Mouse (Mus musculus) stomach, embryonic 15.5 days (tissue): ENCODE measurements around the gene Spag17. TPM values are rescaled to one million over a fixed set of nuclear protein-coding genes. Genes with fewer than 3 reads are reported as not detected.

Experiments
- ATAC-seq: fragments of 200-750 bp; cut with Nextera tagmentation; 2 replicates; pipeline ENCODE4 v1.8.0; 2017; ENCODE audit warnings: low read depth, moderate number of reproducible peaks, moderate TSS enrichment; ENCODE audit not compliant: insufficient read depth, low FRiP score
- H3K27ac ChIP-seq: fragments of 300-500 bp; sonication (generic); 2 replicates; pipeline ENCODE4 v1.5.1; 2015; ENCODE audit warnings: mild to moderate bottlenecking, inconsistent platforms
- H3K27me3 ChIP-seq: fragments of 300-500 bp; sonication (generic); replicated peaks from 2 replicates; pipeline ENCODE4 v1.6.1; 2015; ENCODE audit warnings: inconsistent platforms
- H3K36me3 ChIP-seq: fragments of 300-500 bp; sonication (generic); 2 replicates; pipeline ENCODE4 v1.6.1; 2015; ENCODE audit warnings: inconsistent platforms
- H3K4me1 ChIP-seq: fragments of 300-500 bp; sonication (generic); 2 replicates; pipeline ENCODE4 v1.6.1; 2015; ENCODE audit warnings: inconsistent platforms
- H3K4me2 ChIP-seq: fragments of 300-500 bp; sonication (generic); 2 replicates; pipeline ENCODE4 v1.6.1; 2015; ENCODE audit warnings: mild to moderate bottlenecking, inconsistent platforms
- H3K4me3 ChIP-seq: fragments of 300-500 bp; sonication (generic); replicated peaks from 2 replicates; pipeline ENCODE4 v1.5.1; 2015; ENCODE audit warnings: inconsistent platforms
- H3K9ac ChIP-seq: fragments of 300-500 bp; sonication (generic); 2 replicates; pipeline ENCODE4 v1.6.1; 2015; ENCODE audit warnings: inconsistent platforms
- H3K9me3 ChIP-seq: fragments of 300-500 bp; sonication (generic); 2 replicates; pipeline ENCODE4 v1.6.1; 2016; ENCODE audit warnings: inconsistent platforms
- WGBS: fragments of 180-500 bp; shearing (Covaris S2); methylation state at CpG from one replicate; pipeline ENCODE4 v1.1.7; 2015; 5-methylcytosine and 5-hydroxymethylcytosine counted together
- polyA plus RNA-seq: library from polyadenylated mRNA; unstranded; fragments of >200 nt; fragmentation: Nextera tagmentation; extraction: Ambion mirVana; gene quantifications from 2 replicates; pipeline ENCODE4 v1.2.1, GENCODE M21; 2015

The Spag17 gene
- polyA plus RNA-seq, 1 experiment from 2014 or later: 0.35 TPM

- H3K9ac ChIP-seq: no peak overlapping the region
- no peak overlapping the region for H3K4me3 ChIP-seq
- ATAC-seq: no peak
- H3K4me1 ChIP-seq: no peaks in the 10 kb centered on the region
- H3K9me3 ChIP-seq: no peaks in the 10 kb centered on the region
- H3K36me3 ChIP-seq: no peaks in the 10 kb centered on the region
- H3K27ac ChIP-seq: no peak overlapping the region
- H3K27me3 ChIP-seq: no peaks in the 10 kb centered on the region
- H3K4me2 ChIP-seq: no peak overlapping the region
- 86% methylated on average over 8 of the region's 8 CpGs for WGBS
These were observed 28.7 kb downstream of the Spag17 start for GRCm38 (mm10) chr3:99913809-99914439.

GRCm38 (mm10) chr3:99922944-99923343 lies 37.7 kb downstream of the Spag17 start:
- H3K27me3 ChIP-seq: no peaks in the 10 kb centered on the region
- H3K36me3 ChIP-seq: no peaks in the 10 kb centered on the region
- no peak overlapping the region for H3K27ac ChIP-seq
- ATAC-seq: no peak
- H3K4me3 ChIP-seq: no peak overlapping the region
- no peak overlapping the region for H3K4me2 ChIP-seq
- 75% methylated on average over 3 of the region's 3 CpGs for WGBS
- H3K4me1 ChIP-seq: no peaks in the 10 kb centered on the region
- no peak overlapping the region for H3K9ac ChIP-seq
- no peaks in the 10 kb centered on the region for H3K9me3 ChIP-seq

- no peak for ATAC-seq
- H3K9me3 ChIP-seq: no peaks in the 10 kb centered on the region
- 68% methylated on average over 12 of the region's 12 CpGs for WGBS
- H3K9ac ChIP-seq: no peak overlapping the region
- H3K27ac ChIP-seq: no peak overlapping the region
- H3K4me2 ChIP-seq: no peak overlapping the region
- H3K27me3 ChIP-seq: no peaks in the 10 kb centered on the region
- H3K4me1 ChIP-seq: no peaks in the 10 kb centered on the region
- H3K36me3 ChIP-seq: no peaks in the 10 kb centered on the region
- H3K4me3 ChIP-seq: no peak overlapping the region
These were observed 45.9 kb downstream of the Spag17 start for GRCm38 (mm10) chr3:99930920-99931620.

- Histone ChIP-seq H3K27ac (no peak overlapping the region), H3K36me3 (no peaks in the 10 kb centered on the region), H3K9ac (no peak overlapping the region), H3K9me3 (no peaks in the 10 kb centered on the region), H3K4me2 (no peak overlapping the region), H3K27me3 (no peaks in the 10 kb centered on the region), H3K4me1 (no peaks in the 10 kb centered on the region), H3K4me3 (no peak overlapping the region)
- ATAC-seq: no peak
- WGBS: 37% methylated on average over 1 of the region's 1 CpGs
These were observed 51.0 kb downstream of the Spag17 start for GRCm38 (mm10) chr3:99936159-99936558.

GRCm38 (mm10) chr3:99938611-99939286 lies 53.5 kb downstream of the Spag17 start:
- no peak for ATAC-seq
- no peaks in the 10 kb centered on the region for H3K9me3 ChIP-seq
- H3K4me3 ChIP-seq: no peak overlapping the region
- no peak overlapping the region for H3K27ac ChIP-seq
- no peak overlapping the region for H3K9ac ChIP-seq
- no peaks in the 10 kb centered on the region for H3K27me3 ChIP-seq
- no peak overlapping the region for H3K4me2 ChIP-seq
- 35% methylated on average over 8 of the region's 8 CpGs for WGBS
- no peaks in the 10 kb centered on the region for H3K4me1 ChIP-seq
- no peaks in the 10 kb centered on the region for H3K36me3 ChIP-seq

GRCm38 (mm10) chr3:99945171-99945570 lies 60.0 kb downstream of the Spag17 start:
- Histone ChIP-seq H3K9me3 (no peaks in the 10 kb centered on the region), H3K9ac (no peak overlapping the region), H3K4me3 (no peak overlapping the region), H3K27me3 (no peaks in the 10 kb centered on the region), H3K36me3 (no peaks in the 10 kb centered on the region), H3K27ac (no peak overlapping the region), H3K4me2 (no peak overlapping the region), H3K4me1 (no peaks in the 10 kb centered on the region)
- ATAC-seq: no peak
- 58% methylated on average over 2 of the region's 2 CpGs for WGBS

GRCm38 (mm10) chr3:99954039-99954602 lies 68.9 kb downstream of the Spag17 start:
- no peaks in the 10 kb centered on the region for H3K27me3 ChIP-seq
- WGBS: 72% methylated on average over 9 of the region's 9 CpGs
- H3K9me3 ChIP-seq: no peaks in the 10 kb centered on the region
- H3K27ac ChIP-seq: no peak overlapping the region
- H3K4me3 ChIP-seq: no peak overlapping the region
- H3K4me1 ChIP-seq: no peaks in the 10 kb centered on the region
- no peaks in the 10 kb centered on the region for H3K36me3 ChIP-seq
- no peak overlapping the region for H3K4me2 ChIP-seq
- ATAC-seq: no peak
- no peak overlapping the region for H3K9ac ChIP-seq

- no peak overlapping the region for H3K27ac ChIP-seq
- no peaks in the 10 kb centered on the region for H3K4me1 ChIP-seq
- H3K4me2 ChIP-seq: no peak overlapping the region
- H3K36me3 ChIP-seq: no peaks in the 10 kb centered on the region
- ATAC-seq: no peak
- no peak overlapping the region for H3K4me3 ChIP-seq
- H3K9ac ChIP-seq: no peak overlapping the region
- H3K9me3 ChIP-seq: no peaks in the 10 kb centered on the region
- H3K27me3 ChIP-seq: no peaks in the 10 kb centered on the region
These were observed 71.3 kb downstream of the Spag17 start for GRCm38 (mm10) chr3:99956517-99956916.

- no peak overlapping the region for H3K4me3 ChIP-seq
- no peaks in the 10 kb centered on the region for H3K9me3 ChIP-seq
- ATAC-seq: no peak
- WGBS: 52% methylated on average over 7 of the region's 7 CpGs
- no peak overlapping the region for H3K4me2 ChIP-seq
- H3K36me3 ChIP-seq: no peaks in the 10 kb centered on the region
- H3K4me1 ChIP-seq: no peaks in the 10 kb centered on the region
- no peak overlapping the region for H3K9ac ChIP-seq
- no peak overlapping the region for H3K27ac ChIP-seq
- no peaks in the 10 kb centered on the region for H3K27me3 ChIP-seq
These were observed 74.7 kb downstream of the Spag17 start for GRCm38 (mm10) chr3:99959805-99960485.

GRCm38 (mm10) chr3:99964345-99964744 lies 79.1 kb downstream of the Spag17 start:
- ATAC-seq: no peak
- 88% methylated on average over 6 of the region's 6 CpGs for WGBS

GRCm38 (mm10) chr3:99965863-99966262 lies 80.7 kb downstream of the Spag17 start:
- 73% methylated on average over 4 of the region's 4 CpGs for WGBS
- H3K27ac ChIP-seq: no peak overlapping the region

More at GRCm38 (mm10) chr3:99964345-99964744, 79.1 kb downstream of the Spag17 start:
- Histone ChIP-seq H3K27ac (no peak overlapping the region), H3K36me3 (no peaks in the 10 kb centered on the region), H3K4me3 (no peak overlapping the region), H3K9ac (no peak overlapping the region), H3K4me2 (no peak overlapping the region), H3K27me3 (no peaks in the 10 kb centered on the region), H3K4me1 (no peaks in the 10 kb centered on the region), H3K9me3 (no peaks in the 10 kb centered on the region)

More at GRCm38 (mm10) chr3:99965863-99966262, 80.7 kb downstream of the Spag17 start:
- Histone ChIP-seq H3K36me3 (no peaks in the 10 kb centered on the region), H3K9ac (no peak overlapping the region), H3K27me3 (no peaks in the 10 kb centered on the region), H3K9me3 (no peaks in the 10 kb centered on the region), H3K4me3 (no peak overlapping the region), H3K4me2 (no peak overlapping the region), H3K4me1 (no peaks in the 10 kb centered on the region)
- ATAC-seq: no peak
